Mouse (Mus musculus) kidney, embryonic 15.5 days (tissue): ENCODE results near the gene Incenp. TPM values are rescaled to one million over a fixed set of nuclear protein-coding genes. Genes with fewer than 3 reads are reported as not detected.
A peak's percentile ranks its signal among the peaks of the same experiment; 100 is the strongest.
"Not testable (repeated sequence)": the region's sequence is repeated elsewhere in the genome, so short reads cannot be mapped to it uniquely, and the experiment has no call there.

Source experiments
- ATAC-seq: fragments of 200-750 bp; cut with Nextera tagmentation; replicated peaks from 2 replicates; pipeline ENCODE4 v1.8.0; 2017; ENCODE audit warnings: moderate TSS enrichment; ENCODE audit not compliant: low FRiP score
- H3K27ac ChIP-seq: fragments of 300-500 bp; sonication (generic); 2 replicates; pipeline ENCODE4 v1.5.1; 2015; ENCODE audit warnings: mild to moderate bottlenecking, inconsistent platforms
- H3K27me3 ChIP-seq: fragments of 300-500 bp; sonication (generic); 2 replicates; pipeline ENCODE4 v1.6.1; 2015; ENCODE audit warnings: inconsistent platforms
- H3K36me3 ChIP-seq: fragments of 300-500 bp; sonication (generic); 2 replicates; pipeline ENCODE4 v1.6.1; 2015; ENCODE audit warnings: inconsistent platforms
- H3K4me1 ChIP-seq: fragments of 300-500 bp; sonication (generic); 2 replicates; pipeline ENCODE4 v1.6.1; 2015; ENCODE audit warnings: inconsistent platforms
- H3K4me2 ChIP-seq: fragments of 300-500 bp; sonication (generic); 2 replicates; pipeline ENCODE4 v1.6.1; 2015; ENCODE audit warnings: moderate library complexity, mild to moderate bottlenecking, inconsistent platforms
- H3K4me3 ChIP-seq: fragments of 300-500 bp; sonication (generic); replicated peaks from 2 replicates; pipeline ENCODE4 v1.5.1; 2015; ENCODE audit warnings: mild to moderate bottlenecking, inconsistent platforms
- H3K9ac ChIP-seq: fragments of 300-500 bp; sonication (generic); 2 replicates; pipeline ENCODE4 v1.6.1; 2015; ENCODE audit warnings: mild to moderate bottlenecking, inconsistent platforms
- H3K9me3 ChIP-seq: fragments of 300-500 bp; sonication (generic); replicated peaks from 2 replicates; pipeline ENCODE4 v1.6.1; 2016; ENCODE audit warnings: inconsistent platforms
- WGBS: fragments of 180-500 bp; shearing (Covaris S2); methylation state at CpG from one replicate; pipeline ENCODE4 v1.1.7; 2015; ENCODE audit warnings: mixed read lengths; 5-methylcytosine and 5-hydroxymethylcytosine counted together
- polyA plus RNA-seq: library from polyadenylated mRNA; unstranded; fragments of >200 nt; fragmentation: Nextera tagmentation; extraction: Ambion mirVana; gene quantifications from 2 replicates; pipeline ENCODE4 v1.2.1, GENCODE M21; 2015

The Incenp gene
- polyA plus RNA-seq, 1 experiment from 2014 or later: 112 TPM

GRCm38 (mm10) chr19:9914346-9914745 is 15.0 kb upstream of the Incenp start:
- no peaks in the 10 kb centered on the region for H3K4me1 ChIP-seq
- no peak for ATAC-seq
- H3K9ac ChIP-seq: no peak overlapping the region

GRCm38 (mm10) chr19:9913784-9914183 is 14.4 kb upstream of the Incenp start:
- ATAC-seq: no peak
- Histone ChIP-seq H3K4me1 (no peaks in the 10 kb centered on the region), H3K27me3 (no peaks in the 10 kb centered on the region), H3K4me3 (no peak overlapping the region), H3K27ac (no peak overlapping the region), H3K36me3 (no peaks in the 10 kb centered on the region), H3K9ac (no peak overlapping the region), H3K4me2 (no peak overlapping the region), H3K9me3 (no peaks in the 10 kb centered on the region)
- 84% methylated on average over 5 of the region's 5 CpGs for WGBS

More at GRCm38 (mm10) chr19:9914346-9914745, 15.0 kb upstream of the Incenp start:
- no peaks in the 10 kb centered on the region for H3K9me3 ChIP-seq
- no peaks in the 10 kb centered on the region for H3K27me3 ChIP-seq
- no peak overlapping the region for H3K4me2 ChIP-seq
- H3K4me3 ChIP-seq: no peak overlapping the region
- 82% methylated on average over 3 of the region's 3 CpGs for WGBS
- H3K27ac ChIP-seq: no peak overlapping the region
- H3K36me3 ChIP-seq: no peaks in the 10 kb centered on the region

- 11% methylated on average over 6 of the region's 6 CpGs for WGBS
- H3K4me1 ChIP-seq: no peaks in the 10 kb centered on the region
- H3K4me2 ChIP-seq: peak overlapping the region; percentile 34; the same call in 1 of the 2 replicates
- no peaks in the 10 kb centered on the region for H3K9me3 ChIP-seq
- no peak overlapping the region for H3K4me3 ChIP-seq
- no peak for ATAC-seq
- H3K36me3 ChIP-seq: no peaks in the 10 kb centered on the region
- H3K27ac ChIP-seq: no peak overlapping the region
- H3K27me3 ChIP-seq: no peaks in the 10 kb centered on the region
- no peak overlapping the region for H3K9ac ChIP-seq
Measured at GRCm38 (mm10) chr19:9911314-9911754, 12.0 kb upstream of the Incenp start.

- H3K9me3 ChIP-seq: no peaks in the 10 kb centered on the region
- no peaks in the 10 kb centered on the region for H3K4me1 ChIP-seq
- no peak for ATAC-seq
- H3K27ac ChIP-seq: no peak overlapping the region
- H3K4me2 ChIP-seq: no peak overlapping the region
- H3K27me3 ChIP-seq: no peaks in the 10 kb centered on the region
- 88% methylated on average over 5 of the region's 5 CpGs for WGBS
- H3K9ac ChIP-seq: no peak overlapping the region
- H3K4me3 ChIP-seq: no peak overlapping the region
- H3K36me3 ChIP-seq: no peaks in the 10 kb centered on the region
Measured at GRCm38 (mm10) chr19:9909351-9909750, 10.0 kb upstream of the Incenp start.

GRCm38 (mm10) chr19:9900696-9901095 is 1.3 kb upstream of the Incenp start:
- Histone ChIP-seq H3K4me3 (0 out of 2 replicates have a peak overlapping the region, but pooled peaks have one; percentile 80), H3K4me1 (peaks cover 23% of the 10 kb centered on the region)
- not testable (repeated sequence) for ATAC-seq, H3K27me3 ChIP-seq, H3K36me3 ChIP-seq, H3K27ac ChIP-seq, H3K9me3 ChIP-seq, H3K4me2 ChIP-seq, H3K9ac ChIP-seq
- 89% methylated on average over 2 of the region's 2 CpGs for WGBS

GRCm38 (mm10) chr19:9899780-9900146 is 412 bp upstream of the Incenp start:
- peak overlapping the region; percentile 80 for H3K4me3 ChIP-seq
- peaks cover 23% of the 10 kb centered on the region for H3K4me1 ChIP-seq
- WGBS: 8% methylated on average over 10 of the region's 10 CpGs
- peaks cover 13% of the 10 kb centered on the region for H3K36me3 ChIP-seq
- H3K4me2 ChIP-seq: peak overlapping the region; percentile 65
- H3K9ac ChIP-seq: peak overlapping the region; percentile 30
- H3K27me3 ChIP-seq: no peaks in the 10 kb centered on the region
- H3K27ac ChIP-seq: peak overlapping the region; percentile 96
- H3K9me3 ChIP-seq: no peaks in the 10 kb centered on the region
- peak; percentile 75 for ATAC-seq

- Histone ChIP-seq H3K4me3 (peak overlapping the region; percentile 80), H3K4me2 (peak overlapping the region; percentile 66), H3K4me1 (peaks cover 23% of the 10 kb centered on the region), H3K27me3 (no peaks in the 10 kb centered on the region), H3K27ac (peak overlapping the region; percentile 96), H3K9me3 (no peaks in the 10 kb centered on the region), H3K9ac (peak overlapping the region; percentile 78), H3K36me3 (peaks cover 26% of the 10 kb centered on the region)
- 10% methylated on average over 17 of the region's 17 CpGs for WGBS
- no peak for ATAC-seq
Measured at GRCm38 (mm10) chr19:9898339-9899066, 848 bp downstream of the Incenp start.

GRCm38 (mm10) chr19:9896067-9896466 is 3.3 kb downstream of the Incenp start:
- no peak overlapping the region for H3K9ac ChIP-seq
- 0 out of 2 replicates have a peak overlapping the region, but pooled peaks have one; percentile 4 for H3K4me2 ChIP-seq
- H3K9me3 ChIP-seq: no peaks in the 10 kb centered on the region

GRCm38 (mm10) chr19:9886771-9887170 is 12.6 kb downstream of the Incenp start:
- Histone ChIP-seq H3K9me3 (no peaks in the 10 kb centered on the region), H3K36me3 (peaks cover 96% of the 10 kb centered on the region), H3K4me3 (no peak overlapping the region), H3K27me3 (no peaks in the 10 kb centered on the region), H3K4me1 (0 out of 2 replicates have a peak, but pooled peaks cover 3% of the 10 kb centered on the region), H3K4me2 (no peak overlapping the region), H3K27ac (no peak overlapping the region), H3K9ac (no peak overlapping the region)
- no peak for ATAC-seq
- WGBS: 97% methylated on average over 8 of the region's 8 CpGs

More at GRCm38 (mm10) chr19:9896067-9896466, 3.3 kb downstream of the Incenp start:
- ATAC-seq: no peak
- Histone ChIP-seq H3K4me1 (peaks cover 25% of the 10 kb centered on the region), H3K27ac (no peak overlapping the region), H3K4me3 (no peak overlapping the region), H3K27me3 (no peaks in the 10 kb centered on the region), H3K36me3 (peaks cover 50% of the 10 kb centered on the region)
- 75% methylated on average over 5 of the region's 5 CpGs for WGBS

GRCm38 (mm10) chr19:9886348-9886747 is 13.0 kb downstream of the Incenp start:
- no peak overlapping the region for H3K27ac ChIP-seq
- H3K27me3 ChIP-seq: no peaks in the 10 kb centered on the region
- ATAC-seq: no peak
- WGBS: 70% methylated on average over 1 of the region's 1 CpGs
- peaks cover 96% of the 10 kb centered on the region for H3K36me3 ChIP-seq
- no peak overlapping the region for H3K4me2 ChIP-seq
- no peak overlapping the region for H3K4me3 ChIP-seq
- H3K9ac ChIP-seq: no peak overlapping the region
- 0 out of 2 replicates have a peak, but pooled peaks cover 3% of the 10 kb centered on the region for H3K4me1 ChIP-seq
- no peaks in the 10 kb centered on the region for H3K9me3 ChIP-seq

GRCm38 (mm10) chr19:9878186-9878835 is 21.0 kb downstream of the Incenp start:
- 95% methylated on average over 20 of the region's 20 CpGs for WGBS
- no peaks in the 10 kb centered on the region for H3K4me1 ChIP-seq

GRCm38 (mm10) chr19:9865466-9865865 is 33.9 kb downstream of the Incenp start:
- Histone ChIP-seq H3K36me3 (peaks cover 11% of the 10 kb centered on the region), H3K9me3 (no peaks in the 10 kb centered on the region), H3K27me3 (no peaks in the 10 kb centered on the region), H3K4me1 (no peaks in the 10 kb centered on the region), H3K4me3 (no peak overlapping the region), H3K9ac (no peak overlapping the region), H3K4me2 (no peak overlapping the region), H3K27ac (no peak overlapping the region)
- no peak for ATAC-seq

More at GRCm38 (mm10) chr19:9878186-9878835, 21.0 kb downstream of the Incenp start:
- Histone ChIP-seq H3K4me3 (no peak overlapping the region), H3K4me2 (no peak overlapping the region), H3K9me3 (no peaks in the 10 kb centered on the region), H3K9ac (no peak overlapping the region), H3K27ac (no peak overlapping the region), H3K27me3 (no peaks in the 10 kb centered on the region), H3K36me3 (peaks cover 97% of the 10 kb centered on the region)
- no peak for ATAC-seq
